Mouse (Mus musculus): ENCODE results near the gene Gpr65. TPM values are rescaled to one million over a fixed set of nuclear protein-coding genes. Genes with fewer than 3 reads are reported as not detected.

Gene Gpr65
- total and polyA plus RNA-seq, 3 experiments = 31.9 to 80.5 (median 80.3) TPM

DNA sequence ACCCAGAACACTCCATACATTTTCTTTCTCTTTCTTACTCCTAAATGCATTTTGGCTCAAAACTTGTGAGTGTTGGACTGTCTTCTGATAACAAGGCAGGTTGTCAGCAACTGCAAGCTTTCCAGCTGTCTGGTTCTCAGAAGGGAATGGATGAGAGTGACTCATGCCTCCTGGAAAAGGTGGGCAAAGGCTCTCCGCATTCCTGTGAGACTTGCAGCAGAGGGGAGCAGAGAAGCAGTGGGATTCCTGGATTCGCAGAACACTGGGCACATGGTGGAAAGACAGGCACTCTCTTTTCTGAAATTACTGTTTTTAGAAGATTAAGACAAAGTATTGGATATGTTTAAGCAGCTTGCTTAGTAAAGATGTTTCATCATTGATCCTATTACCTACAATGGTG lies 25.8 kb downstream of the Gpr65 start:
- DNase-seq (ENCODE audit: extremely low read depth) = no peak
- dilution Hi-C loops (cut with MboI; ENCODE audit: extremely low pct_ligation_motif_present, extremely low pct_unique_long_range_greater_than_20kb, low sequenced_read_pairs) (no loop called here), in situ Hi-C loops (cut with MboI; ENCODE audit: low pct_ligation_motif_present, low pct_unique_long_range_greater_than_20kb, low sequenced_read_pairs) (no loop called here)
- H3K9ac ChIP-seq (ENCODE audit: insufficient read depth, low read depth) = no peak overlapping the region
- H3K4me3 ChIP-seq (replicated peaks in 1 of 3; ENCODE audit: low read depth in 2 of 3, low read length in 2 of 3, poor library complexity in 1 of 3) = no peak overlapping the region
- H3K4me1 ChIP-seq (ENCODE audit: control insufficient read depth in 1 of 2, insufficient read depth in 2 of 2) = peaks cover 5 to 24% of the 10 kb centered on the region in 2 experiments; a peak in 3 of 4 replicates
- no peaks in the 10 kb centered on the region for H3K9me3 ChIP-seq (replicated peaks; ENCODE audit: low read length)
- peaks cover 2% of the 10 kb centered on the region for H3K27me3 ChIP-seq (replicated peaks)
- no peak overlapping the region for H3K27ac ChIP-seq (ENCODE audit: insufficient read depth, low read depth)
- H3K4me2 ChIP-seq (ENCODE audit: insufficient read depth, low read depth, poor library complexity, severe bottlenecking) = no peak overlapping the region
- H3K79me2 ChIP-seq (replicated peaks; ENCODE audit: control insufficient read depth, extremely low read depth, insufficient read depth, poor library complexity, severe bottlenecking) = no peaks in the 10 kb centered on the region
- no peak for TF ChIP-seq JUND (conservative IDR thresholded peaks at IDR 0.05; ENCODE audit: low read depth, low read length)
- TF ChIP-seq RCOR1 (conservative IDR thresholded peaks at IDR 0.05; ENCODE audit: low read depth, low read length) = no peak
- no peak for TF ChIP-seq ZC3H11A (IDR thresholded peaks at IDR 0.05; ENCODE audit: low read depth, low read length)
- no peak for TF ChIP-seq ELF1 (IDR thresholded peaks at IDR 0.05; ENCODE audit: low read depth, low read length)
- TF ChIP-seq USF2 (conservative IDR thresholded peaks at IDR 0.05; ENCODE audit: low read depth, low read length) = no peak
- TF ChIP-seq SMC3 (IDR thresholded peaks at IDR 0.05; ENCODE audit: low read depth, low read length) = no peak
- TF ChIP-seq TCF12 (IDR thresholded peaks at IDR 0.05; ENCODE audit: low read depth, low read length) = no peak
- no peak for TF ChIP-seq SIN3A (IDR thresholded peaks at IDR 0.05; ENCODE audit: low read length)
- TF ChIP-seq CHD1 (IDR thresholded peaks at IDR 0.05; ENCODE audit: low read depth, low read length) = no peak
- TF ChIP-seq ZNF384 (IDR thresholded peaks at IDR 0.05; ENCODE audit: low read depth, low read length) = no peak
- TF ChIP-seq GABPA (IDR thresholded peaks at IDR 0.05; ENCODE audit: insufficient replicate concordance, low read depth, low read length) = no peak
- no peaks in the 10 kb centered on the region for H3K36me3 ChIP-seq (replicated peaks in 1 of 2; ENCODE audit: control insufficient read depth in 1 of 2, insufficient read depth in 1 of 2, low read length in 1 of 2)

DNA sequence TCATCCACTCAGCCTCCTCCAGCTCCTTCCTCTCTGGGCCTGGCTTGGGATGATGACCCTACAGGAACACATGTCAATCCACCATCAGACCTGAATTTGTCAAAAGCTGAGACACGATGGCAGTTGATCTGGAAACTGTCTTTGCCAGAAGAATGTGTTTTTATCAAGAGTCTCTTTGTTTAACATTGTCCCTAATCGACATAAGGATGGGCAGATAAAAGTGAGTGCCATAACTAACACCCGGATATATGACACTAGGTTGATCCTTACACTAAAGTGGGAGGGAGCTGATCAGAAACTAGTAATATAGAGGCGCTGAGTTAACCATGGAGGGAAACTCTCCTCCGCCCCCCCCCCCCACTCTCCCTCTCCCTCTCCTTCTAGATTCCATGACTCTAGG lies 33.5 kb downstream of the Gpr65 start:
- no peak overlapping the region for H3K27ac ChIP-seq (ENCODE audit: insufficient read depth, low read depth)
- H3K4me3 ChIP-seq (replicated peaks in 1 of 3; ENCODE audit: low read depth in 2 of 3, low read length in 2 of 3, poor library complexity in 1 of 3) = no peak overlapping the region
- no peaks in the 10 kb centered on the region for H3K79me2 ChIP-seq (replicated peaks; ENCODE audit: control insufficient read depth, extremely low read depth, insufficient read depth, poor library complexity, severe bottlenecking)
- TF ChIP-seq RAD21 (IDR thresholded peaks at IDR 0.05; ENCODE audit: low read depth, low read length) = no peak
- no peak for TF ChIP-seq JUND (conservative IDR thresholded peaks at IDR 0.05; ENCODE audit: low read depth, low read length)
- no peak for TF ChIP-seq MAZ (IDR thresholded peaks at IDR 0.05; ENCODE audit: low read depth, low read length)
- TF ChIP-seq ZNF384 (IDR thresholded peaks at IDR 0.05; ENCODE audit: low read depth, low read length) = no peak
- TF ChIP-seq IRF4 (IDR thresholded peaks at IDR 0.05; ENCODE audit: low read depth, low read length) = no peak
- TF ChIP-seq CHD2 (IDR thresholded peaks at IDR 0.05; ENCODE audit: low read length) = no peak
- no peak for TF ChIP-seq CHD1 (IDR thresholded peaks at IDR 0.05; ENCODE audit: low read depth, low read length)
- TF ChIP-seq RCOR1 (conservative IDR thresholded peaks at IDR 0.05; ENCODE audit: low read depth, low read length) = no peak
- no peak for TF ChIP-seq SMC3 (IDR thresholded peaks at IDR 0.05; ENCODE audit: low read depth, low read length)
- TF ChIP-seq KAT2A (IDR thresholded peaks at IDR 0.05; ENCODE audit: insufficient replicate concordance, low read length) = no peak
- no peak for TF ChIP-seq USF2 (conservative IDR thresholded peaks at IDR 0.05; ENCODE audit: low read depth, low read length)
- no peak for TF ChIP-seq ETS1 (conservative IDR thresholded peaks at IDR 0.05; ENCODE audit: low read depth, low read length)
- no peak for TF ChIP-seq SIN3A (IDR thresholded peaks at IDR 0.05; ENCODE audit: low read length)
- TF ChIP-seq PAX5 (IDR thresholded peaks at IDR 0.05; ENCODE audit: low read length) = no peak
- TF ChIP-seq MXI1 (IDR thresholded peaks at IDR 0.05; ENCODE audit: low read depth, low read length) = no peak
- TF ChIP-seq MYC (IDR thresholded peaks at IDR 0.05; ENCODE audit: low read depth, low read length) = no peak
- no peak for TF ChIP-seq GABPA (IDR thresholded peaks at IDR 0.05; ENCODE audit: insufficient replicate concordance, low read depth, low read length)
- no peaks in the 10 kb centered on the region for H3K4me1 ChIP-seq (ENCODE audit: control insufficient read depth in 1 of 2, insufficient read depth in 2 of 2)
- H3K9me3 ChIP-seq (replicated peaks; ENCODE audit: low read length) = no peaks in the 10 kb centered on the region
- no peak overlapping the region for H3K4me2 ChIP-seq (ENCODE audit: insufficient read depth, low read depth, poor library complexity, severe bottlenecking)
- dilution Hi-C loops (cut with MboI; ENCODE audit: extremely low pct_ligation_motif_present, extremely low pct_unique_long_range_greater_than_20kb, low sequenced_read_pairs) (no loop called here), in situ Hi-C loops (cut with MboI; ENCODE audit: low pct_ligation_motif_present, low pct_unique_long_range_greater_than_20kb, low sequenced_read_pairs) (no loop called here)
- H3K9ac ChIP-seq (ENCODE audit: insufficient read depth, low read depth) = no peak overlapping the region
- no peak for DNase-seq (ENCODE audit: extremely low read depth)
- no peaks in the 10 kb centered on the region for H3K36me3 ChIP-seq (replicated peaks in 1 of 2; ENCODE audit: control insufficient read depth in 1 of 2, insufficient read depth in 1 of 2, low read length in 1 of 2)
- H3K27me3 ChIP-seq (replicated peaks) = no peaks in the 10 kb centered on the region

Measured in CH12.LX (cell line).